Mouse (Mus musculus): ENCODE measurements around the gene Sik1. TPM values are rescaled to one million over a fixed set of nuclear protein-coding genes. Genes with fewer than 3 reads are reported as not detected.
"Not testable (repeated sequence)": the region's sequence is repeated elsewhere in the genome, so short reads cannot be mapped to it uniquely, and the experiment has no call there.

Gene Sik1
- polyA plus RNA-seq, 1 experiment from 2014 or later = 21.8 TPM

- no peaks in the 10 kb centered on the region for H3K9me3 ChIP-seq
These were observed 37.1 kb upstream of the Sik1 start for GRCm38 (mm10) chr17:31892750-31893149.

GRCm38 (mm10) chr17:31891858-31892257, 36.3 kb upstream of the Sik1 start:
- Histone ChIP-seq H3K9ac (no peak overlapping the region), H3K36me3 (no peaks in the 10 kb centered on the region), H3K27me3 (replicated peaks) (no peaks in the 10 kb centered on the region), H3K27ac (peak overlapping the region; percentile 85), H3K4me2 (no peak overlapping the region), H3K4me1 (peaks cover 43% of the 10 kb centered on the region), H3K9me3 (no peaks in the 10 kb centered on the region), H3K4me3 (replicated peaks) (no peak overlapping the region)
- no peak for ATAC-seq (ENCODE audit: insufficient read depth, low FRiP score, low read depth)
- 30% methylated on average over 4 of the region's 4 CpGs for WGBS

More at GRCm38 (mm10) chr17:31892750-31893149, 37.1 kb upstream of the Sik1 start:
- ATAC-seq (ENCODE audit: insufficient read depth, low FRiP score, low read depth) = peak; percentile 77
- peak overlapping the region; percentile 85 for H3K27ac ChIP-seq
- peaks cover 49% of the 10 kb centered on the region for H3K4me1 ChIP-seq
- H3K4me2 ChIP-seq = no peak overlapping the region; the same call in 1 of the 2 replicates
- no peak overlapping the region for H3K4me3 ChIP-seq (replicated peaks)
- 19% methylated on average over 10 of the region's 10 CpGs for WGBS
- H3K9ac ChIP-seq = no peak overlapping the region
- H3K36me3 ChIP-seq = no peaks in the 10 kb centered on the region
- no peaks in the 10 kb centered on the region for H3K27me3 ChIP-seq (replicated peaks)

- Histone ChIP-seq H3K36me3 (no peaks in the 10 kb centered on the region), H3K4me3 (replicated peaks) (no peak overlapping the region), H3K9ac (no peak overlapping the region), H3K4me1 (peaks cover 43% of the 10 kb centered on the region), H3K27ac (peak overlapping the region; percentile 85), H3K9me3 (no peaks in the 10 kb centered on the region), H3K4me2 (no peak overlapping the region), H3K27me3 (replicated peaks) (no peaks in the 10 kb centered on the region)
- WGBS = 22% methylated on average over 2 of the region's 2 CpGs
- peak; percentile 43; the same call in 1 of the 2 replicates for ATAC-seq (ENCODE audit: insufficient read depth, low FRiP score, low read depth)
These were observed 34.8 kb upstream of the Sik1 start for GRCm38 (mm10) chr17:31890311-31890951.

GRCm38 (mm10) chr17:31889446-31890201, 34.0 kb upstream of the Sik1 start:
- Histone ChIP-seq H3K27me3 (replicated peaks) (no peaks in the 10 kb centered on the region), H3K4me3 (replicated peaks) (no peak overlapping the region), H3K27ac (peak overlapping the region; percentile 85), H3K4me2 (no peak overlapping the region), H3K9me3 (no peaks in the 10 kb centered on the region), H3K4me1 (peaks cover 43% of the 10 kb centered on the region), H3K9ac (no peak overlapping the region), H3K36me3 (no peaks in the 10 kb centered on the region)
- no peak for ATAC-seq (ENCODE audit: insufficient read depth, low FRiP score, low read depth)
- 52% methylated on average over 9 of the region's 9 CpGs for WGBS

GRCm38 (mm10) chr17:31888540-31888939, 32.9 kb upstream of the Sik1 start:
- no peak for ATAC-seq (ENCODE audit: insufficient read depth, low FRiP score, low read depth)
- Histone ChIP-seq H3K4me2 (no peak overlapping the region), H3K4me3 (replicated peaks) (no peak overlapping the region), H3K4me1 (peaks cover 40% of the 10 kb centered on the region), H3K9me3 (no peaks in the 10 kb centered on the region), H3K27me3 (replicated peaks) (no peaks in the 10 kb centered on the region), H3K27ac (no peak overlapping the region), H3K36me3 (no peaks in the 10 kb centered on the region), H3K9ac (no peak overlapping the region)
- 49% methylated on average over 6 of the region's 6 CpGs for WGBS

GRCm38 (mm10) chr17:31884676-31885075, 29.1 kb upstream of the Sik1 start:
- not testable (repeated sequence) for ATAC-seq (ENCODE audit: insufficient read depth, low FRiP score, low read depth); H3K9me3 ChIP-seq; H3K27me3 ChIP-seq (replicated peaks); H3K4me1 ChIP-seq; H3K27ac ChIP-seq; H3K9ac ChIP-seq; H3K4me2 ChIP-seq; H3K36me3 ChIP-seq; H3K4me3 ChIP-seq (replicated peaks)
- WGBS = 86% methylated on average over 1 of the region's 1 CpGs

GRCm38 (mm10) chr17:31879406-31879805, 23.8 kb upstream of the Sik1 start:
- ATAC-seq (ENCODE audit: insufficient read depth, low FRiP score, low read depth) = no peak
- 79% methylated on average over 10 of the region's 10 CpGs for WGBS
- no peak overlapping the region for H3K4me2 ChIP-seq
- no peaks in the 10 kb centered on the region for H3K36me3 ChIP-seq
- peaks cover 15% of the 10 kb centered on the region for H3K4me1 ChIP-seq
- H3K9ac ChIP-seq = no peak overlapping the region
- H3K9me3 ChIP-seq = no peaks in the 10 kb centered on the region
- no peak overlapping the region for H3K4me3 ChIP-seq (replicated peaks)
- H3K27me3 ChIP-seq (replicated peaks) = no peaks in the 10 kb centered on the region
- no peak overlapping the region for H3K27ac ChIP-seq

- no peaks in the 10 kb centered on the region for H3K36me3 ChIP-seq
- no peak overlapping the region for H3K4me3 ChIP-seq (replicated peaks)
- peaks cover 27% of the 10 kb centered on the region for H3K4me1 ChIP-seq
- peak overlapping the region; percentile 40 for H3K27ac ChIP-seq
- H3K9me3 ChIP-seq = no peaks in the 10 kb centered on the region
- no peak overlapping the region for H3K4me2 ChIP-seq
- 39% methylated on average over 14 of the region's 14 CpGs for WGBS
- H3K9ac ChIP-seq = no peak overlapping the region; the same call in 1 of the 2 replicates
- H3K27me3 ChIP-seq (replicated peaks) = no peaks in the 10 kb centered on the region
- peak; percentile 53; the same call in 1 of the 2 replicates for ATAC-seq (ENCODE audit: insufficient read depth, low FRiP score, low read depth)
These were observed 22.1 kb upstream of the Sik1 start for GRCm38 (mm10) chr17:31877650-31878141.

- H3K4me1 ChIP-seq = peaks cover 27% of the 10 kb centered on the region
- no peaks in the 10 kb centered on the region for H3K27me3 ChIP-seq (replicated peaks)
- no peak overlapping the region for H3K9ac ChIP-seq
- H3K27ac ChIP-seq = peak overlapping the region; percentile 40
- ATAC-seq (ENCODE audit: insufficient read depth, low FRiP score, low read depth) = no peak
- H3K4me3 ChIP-seq (replicated peaks) = no peak overlapping the region
- no peaks in the 10 kb centered on the region for H3K36me3 ChIP-seq
- WGBS = 57% methylated on average over 4 of the region's 4 CpGs
- H3K4me2 ChIP-seq = no peak overlapping the region
- H3K9me3 ChIP-seq = no peaks in the 10 kb centered on the region
These were observed 21.6 kb upstream of the Sik1 start for GRCm38 (mm10) chr17:31877181-31877581.

- Histone ChIP-seq H3K36me3 (no peaks in the 10 kb centered on the region), H3K4me2 (no peak overlapping the region), H3K4me3 (replicated peaks) (no peak overlapping the region), H3K27me3 (replicated peaks) (no peaks in the 10 kb centered on the region), H3K27ac (no peak overlapping the region), H3K9me3 (no peaks in the 10 kb centered on the region), H3K9ac (no peak overlapping the region), H3K4me1 (peaks cover 27% of the 10 kb centered on the region)
- no peak for ATAC-seq (ENCODE audit: insufficient read depth, low FRiP score, low read depth)
- 56% methylated on average over 3 of the region's 3 CpGs for WGBS
These were observed 21.2 kb upstream of the Sik1 start for GRCm38 (mm10) chr17:31876775-31877174.

- no peaks in the 10 kb centered on the region for H3K9me3 ChIP-seq
- H3K36me3 ChIP-seq = no peaks in the 10 kb centered on the region
- no peak overlapping the region for H3K4me2 ChIP-seq
- no peak overlapping the region for H3K27ac ChIP-seq
- H3K9ac ChIP-seq = no peak overlapping the region
- peaks cover 30% of the 10 kb centered on the region for H3K4me1 ChIP-seq
- no peak overlapping the region for H3K4me3 ChIP-seq (replicated peaks)
- 83% methylated on average over 10 of the region's 10 CpGs for WGBS
- no peak for ATAC-seq (ENCODE audit: insufficient read depth, low FRiP score, low read depth)
- no peaks in the 10 kb centered on the region for H3K27me3 ChIP-seq (replicated peaks)
These were observed 19.8 kb upstream of the Sik1 start for GRCm38 (mm10) chr17:31875326-31875930.

GRCm38 (mm10) chr17:31874691-31875090, 19.1 kb upstream of the Sik1 start:
- ATAC-seq (ENCODE audit: insufficient read depth, low FRiP score, low read depth) = no peak
- WGBS = 81% methylated on average over 12 of the region's 12 CpGs
- peaks cover 30% of the 10 kb centered on the region for H3K4me1 ChIP-seq
- no peaks in the 10 kb centered on the region for H3K36me3 ChIP-seq
- no peaks in the 10 kb centered on the region for H3K27me3 ChIP-seq (replicated peaks)
- no peak overlapping the region for H3K4me2 ChIP-seq
- no peak overlapping the region for H3K27ac ChIP-seq
- no peaks in the 10 kb centered on the region for H3K9me3 ChIP-seq
- H3K4me3 ChIP-seq (replicated peaks) = no peak overlapping the region
- no peak overlapping the region for H3K9ac ChIP-seq
